Mouse (Mus musculus) central nervous system, embryonic 18 days (tissue): ENCODE results near the gene Rdh8. TPM values are rescaled to one million over a fixed set of nuclear protein-coding genes. Genes with fewer than 3 reads are reported as not detected.

Experiments
- polyA plus RNA-seq: library from polyadenylated mRNA; depleted of rRNA; stranded (reverse); fragments of >200 nt; gene quantifications from 2 replicates; pipeline ENCODE4 v1.2.3, GENCODE M21; 2012; rRNA removed

Gene Rdh8
- polyA plus RNA-seq: not detected in 2 replicates

GRCm38 (mm10) chr9:20818236-20818635 lies at the start of gene Rdh8:
Gene Rdh8 (plus strand): TSS chr9:20818503.

DNA sequence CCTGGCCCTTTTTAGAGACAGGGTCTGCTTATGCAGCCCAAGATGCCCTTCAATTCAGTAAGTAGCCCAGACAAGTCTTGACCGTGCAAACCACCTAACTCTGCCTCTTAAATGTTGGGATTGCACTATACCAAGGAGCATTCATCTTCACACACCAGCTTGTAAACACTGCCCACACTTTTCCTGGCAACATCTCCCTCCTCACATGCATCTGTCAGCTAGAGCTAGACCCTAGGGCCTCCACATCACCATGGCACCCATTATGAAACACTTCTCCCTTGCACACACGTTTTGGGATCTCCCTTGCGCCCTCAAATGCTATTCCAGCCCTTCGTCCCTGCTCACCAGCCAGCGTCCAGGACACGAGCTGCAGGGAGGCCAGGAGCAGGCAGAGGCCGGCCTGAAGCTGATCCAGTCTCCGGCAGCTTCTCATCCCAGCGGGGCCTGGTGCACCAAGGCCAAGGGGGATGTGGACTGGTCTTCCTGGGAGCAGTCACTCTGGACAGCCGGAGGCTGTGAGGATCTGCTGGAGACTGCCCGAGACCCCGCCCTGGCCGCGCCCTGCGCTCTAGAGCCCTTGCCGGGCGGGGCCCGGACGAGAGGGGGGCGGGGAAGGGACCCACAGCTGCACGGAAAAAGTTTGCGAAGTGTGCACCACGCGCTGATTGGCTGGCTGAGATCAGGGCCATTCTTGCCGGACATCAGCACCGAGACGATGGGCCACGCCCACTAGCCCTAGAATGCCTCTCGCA lies 3.6 kb upstream of the Rdh8 start, which contains the start of gene Col5a3:
Col5a3 (minus strand) TSS at position 547 of the 752 bp plus-strand sequence.

DNA sequence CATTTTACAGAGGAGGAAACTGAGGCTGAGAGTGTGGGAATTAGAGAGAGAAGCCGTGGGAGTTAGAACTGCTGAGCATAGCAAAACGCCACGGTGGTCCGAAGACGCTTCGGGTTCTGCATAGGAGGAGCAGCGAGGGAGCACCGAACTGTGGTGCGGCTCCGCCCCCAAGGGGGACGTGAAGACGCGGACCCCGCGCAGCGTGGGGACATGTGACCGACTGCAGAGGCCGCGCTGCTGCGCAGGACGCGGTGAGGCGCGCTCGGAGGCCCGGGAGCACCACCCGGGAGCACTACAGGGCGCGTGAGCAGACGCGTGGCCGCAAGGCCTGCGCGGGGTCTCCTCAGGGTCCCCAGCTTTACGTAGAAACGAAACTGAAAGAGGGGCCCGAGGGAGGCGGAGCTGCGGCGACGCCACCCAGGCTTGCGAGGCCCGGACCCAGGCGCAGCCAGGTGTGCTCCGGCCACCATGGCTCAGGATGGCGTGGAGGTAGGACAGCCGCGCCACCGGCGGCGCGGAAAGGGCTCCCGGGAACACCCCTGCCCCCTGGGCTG lies 50.2 kb downstream of the Rdh8 start, which contains the start of gene A230050P20Rik:
A230050P20Rik (plus strand) TSS at position 195 of the 554 bp plus-strand sequence.

Other genes starting within 250 kb of the Rdh8 start
- gene Zfp846, start 237.2 kb upstream of the Rdh8 start, polyA plus RNA-seq: 26.2 and 29.8 TPM in 2 replicates
- 601 and 618 TPM in 2 replicates for gene Ubl5, start 175.6 kb upstream of the Rdh8 start, polyA plus RNA-seq
- gene Fbxl12, start 173.7 kb upstream of the Rdh8 start, polyA plus RNA-seq: 27.3 and 28.4 TPM in 2 replicates
- 39.1 and 44.7 TPM in 2 replicates for gene Pin1, start 166.4 kb upstream of the Rdh8 start, polyA plus RNA-seq
- gene Olfm2, start 72.2 kb upstream of the Rdh8 start, polyA plus RNA-seq: 181 and 199 TPM in 2 replicates
- gene Col5a3, start 3.4 kb upstream of the Rdh8 start, polyA plus RNA-seq: 1.6 and 2.8 TPM in 2 replicates
- 49.8 and 50.5 TPM in 2 replicates for gene A230050P20Rik, start 50.1 kb downstream of the Rdh8 start, polyA plus RNA-seq
- gene Angptl6, start 61.2 kb downstream of the Rdh8 start, polyA plus RNA-seq: 17.3 and 17.7 TPM in 2 replicates
- 75.0 and 76.4 TPM in 2 replicates for gene Ppan, start 69.7 kb downstream of the Rdh8 start, polyA plus RNA-seq
- gene Eif3g, start 80.1 kb downstream of the Rdh8 start, polyA plus RNA-seq: 141 and 143 TPM in 2 replicates
- 70.0 and 73.4 TPM in 2 replicates for gene Dnmt1, start 141.4 kb downstream of the Rdh8 start, polyA plus RNA-seq
- 3.1 and 4.0 TPM in 2 replicates for gene S1pr2, start 158.3 kb downstream of the Rdh8 start, polyA plus RNA-seq
- 67.7 and 81.8 TPM in 2 replicates for gene Mrpl4, start 184.2 kb downstream of the Rdh8 start, polyA plus RNA-seq
- 3.3 and 3.5 TPM in 2 replicates for gene Icam1, start 197.5 kb downstream of the Rdh8 start, polyA plus RNA-seq
- 0.07 and 0.10 TPM in 2 replicates for gene Icam4, start 210.9 kb downstream of the Rdh8 start, polyA plus RNA-seq
- gene Icam5, start 213.6 kb downstream of the Rdh8 start, polyA plus RNA-seq: 9.0 and 10.7 TPM in 2 replicates
- 1.1 and 1.9 TPM in 2 replicates for gene Zglp1, start 248.6 kb downstream of the Rdh8 start, polyA plus RNA-seq